Mouse (Mus musculus): ENCODE results near the gene Oas3. TPM values are rescaled to one million over a fixed set of nuclear protein-coding genes. Genes with fewer than 3 reads are reported as not detected.

Oas3 gene
- polyA plus RNA-seq, 1 experiment from 2014 or later: 0.13 TPM

GRCm38 (mm10) chr5:120718600-120719378, 58.7 kb downstream of the Oas3 start:
- no peak overlapping the region for H3K9ac ChIP-seq
- no peak overlapping the region for H3K4me3 ChIP-seq (replicated peaks)
- H3K27ac ChIP-seq (replicated peaks): no peak overlapping the region
- ATAC-seq (ENCODE audit: insufficient number of reproducible peaks, low FRiP score, low TSS enrichment, low read depth): no peak
- peaks cover 11% of the 10 kb centered on the region for H3K27me3 ChIP-seq
- no peaks in the 10 kb centered on the region for H3K9me3 ChIP-seq (replicated peaks)
- 48% methylated on average over 15 of the region's 15 CpGs for WGBS
- H3K4me1 ChIP-seq: 0 out of 2 replicates have a peak, but pooled peaks cover 4% of the 10 kb centered on the region
- no peaks in the 10 kb centered on the region for H3K36me3 ChIP-seq
- H3K4me2 ChIP-seq (replicated peaks): no peak overlapping the region

- no peaks in the 10 kb centered on the region for H3K36me3 ChIP-seq
- H3K27me3 ChIP-seq: peaks cover 26% of the 10 kb centered on the region
- ATAC-seq (ENCODE audit: insufficient number of reproducible peaks, low FRiP score, low TSS enrichment, low read depth): no peak
- no peak overlapping the region for H3K9ac ChIP-seq
- H3K4me2 ChIP-seq (replicated peaks): no peak overlapping the region
- no peak overlapping the region for H3K4me3 ChIP-seq (replicated peaks)
- H3K9me3 ChIP-seq (replicated peaks): no peaks in the 10 kb centered on the region
- H3K4me1 ChIP-seq: 0 out of 2 replicates have a peak, but pooled peaks cover 4% of the 10 kb centered on the region
- 58% methylated on average over 10 of the region's 10 CpGs for WGBS
- no peak overlapping the region for H3K27ac ChIP-seq (replicated peaks)
Measured at GRCm38 (mm10) chr5:120717136-120717535, 60.3 kb downstream of the Oas3 start.

- no peak overlapping the region for H3K9ac ChIP-seq
- H3K4me2 ChIP-seq (replicated peaks): no peak overlapping the region
- no peak for ATAC-seq (ENCODE audit: insufficient number of reproducible peaks, low FRiP score, low TSS enrichment, low read depth)
- WGBS: 4% methylated on average over 16 of the region's 16 CpGs
- H3K27ac ChIP-seq (replicated peaks): no peak overlapping the region
- no peaks in the 10 kb centered on the region for H3K36me3 ChIP-seq
- H3K9me3 ChIP-seq (replicated peaks): no peaks in the 10 kb centered on the region
- peaks cover 22% of the 10 kb centered on the region for H3K4me1 ChIP-seq
- H3K4me3 ChIP-seq (replicated peaks): no peak overlapping the region
- H3K27me3 ChIP-seq: peaks cover 54% of the 10 kb centered on the region
Measured at GRCm38 (mm10) chr5:120714314-120714713, 63.1 kb downstream of the Oas3 start.

GRCm38 (mm10) chr5:120712721-120713120, 64.7 kb downstream of the Oas3 start:
- WGBS: 73% methylated on average over 8 of the region's 8 CpGs
- Histone ChIP-seq H3K27me3 (peaks cover 64% of the 10 kb centered on the region), H3K4me2 (replicated peaks) (no peak overlapping the region), H3K4me3 (replicated peaks) (no peak overlapping the region), H3K9me3 (replicated peaks) (no peaks in the 10 kb centered on the region), H3K4me1 (peaks cover 22% of the 10 kb centered on the region), H3K9ac (no peak overlapping the region), H3K27ac (replicated peaks) (no peak overlapping the region), H3K36me3 (no peaks in the 10 kb centered on the region)
- no peak for ATAC-seq (ENCODE audit: insufficient number of reproducible peaks, low FRiP score, low TSS enrichment, low read depth)

- H3K27me3 ChIP-seq: peaks cover 66% of the 10 kb centered on the region
- H3K9me3 ChIP-seq (replicated peaks): no peaks in the 10 kb centered on the region
- H3K4me1 ChIP-seq: peaks cover 20% of the 10 kb centered on the region
- H3K4me2 ChIP-seq (replicated peaks): peak within 1 kb of the TSS; percentile 87
- no peak for ATAC-seq (ENCODE audit: insufficient number of reproducible peaks, low FRiP score, low TSS enrichment, low read depth)
- H3K27ac ChIP-seq (replicated peaks): no peak within 1 kb of the TSS
- peak within 1 kb of the TSS; percentile 28 for H3K9ac ChIP-seq
- WGBS: 42% methylated on average over 3 of the region's 3 CpGs
- H3K36me3 ChIP-seq: no peaks in the 10 kb centered on the region
- H3K4me3 ChIP-seq (replicated peaks): peak within 1 kb of the TSS; percentile 50
Measured at GRCm38 (mm10) chr5:120711827-120712226, 65.6 kb downstream of the Oas3 start, which contains the start of gene Dtx1. TSS of gene Dtx1 (minus strand) at chr5:120711927.

- peak overlapping the region; percentile 28 for H3K9ac ChIP-seq
- H3K27me3 ChIP-seq: peaks cover 66% of the 10 kb centered on the region
- H3K4me3 ChIP-seq (replicated peaks): peak overlapping the region; percentile 50
Measured at GRCm38 (mm10) chr5:120711416-120711815, 66.0 kb downstream of the Oas3 start.

GRCm38 (mm10) chr5:120710826-120711248, 66.6 kb downstream of the Oas3 start:
- H3K4me1 ChIP-seq: peaks cover 24% of the 10 kb centered on the region
- WGBS: under 1% methylated on average over 31 of the region's 34 CpGs
- H3K27me3 ChIP-seq: peaks cover 66% of the 10 kb centered on the region
- peak overlapping the region; percentile 28 for H3K9ac ChIP-seq
- no peaks in the 10 kb centered on the region for H3K9me3 ChIP-seq (replicated peaks)
- peak overlapping the region; percentile 87 for H3K4me2 ChIP-seq (replicated peaks)
- no peaks in the 10 kb centered on the region for H3K36me3 ChIP-seq
- peak overlapping the region; percentile 50 for H3K4me3 ChIP-seq (replicated peaks)
- no peak overlapping the region for H3K27ac ChIP-seq (replicated peaks)
- no peak for ATAC-seq (ENCODE audit: insufficient number of reproducible peaks, low FRiP score, low TSS enrichment, low read depth)

More at GRCm38 (mm10) chr5:120711416-120711815, 66.0 kb downstream of the Oas3 start:
- no peak overlapping the region for H3K27ac ChIP-seq (replicated peaks)
- H3K4me2 ChIP-seq (replicated peaks): peak overlapping the region; percentile 87
- peak; percentile 22; the same call in 1 of the 2 replicates for ATAC-seq (ENCODE audit: insufficient number of reproducible peaks, low FRiP score, low TSS enrichment, low read depth)
- 3% methylated on average over 43 of the region's 43 CpGs for WGBS
- H3K4me1 ChIP-seq: peaks cover 24% of the 10 kb centered on the region
- no peaks in the 10 kb centered on the region for H3K9me3 ChIP-seq (replicated peaks)
- no peaks in the 10 kb centered on the region for H3K36me3 ChIP-seq

GRCm38 (mm10) chr5:120710161-120710825, 67.2 kb downstream of the Oas3 start:
- WGBS: 4% methylated on average over 40 of the region's 40 CpGs

GRCm38 (mm10) chr5:120706976-120707375, 70.5 kb downstream of the Oas3 start:
- H3K4me3 ChIP-seq (replicated peaks): no peak overlapping the region
- H3K9me3 ChIP-seq (replicated peaks): no peaks in the 10 kb centered on the region
- 0 out of 2 replicates have a peak overlapping the region, but pooled peaks have one; percentile 19 for H3K4me2 ChIP-seq (replicated peaks)
- peaks cover 38% of the 10 kb centered on the region for H3K27me3 ChIP-seq
- ATAC-seq (ENCODE audit: insufficient number of reproducible peaks, low FRiP score, low TSS enrichment, low read depth): no peak
- no peak overlapping the region for H3K9ac ChIP-seq
- H3K27ac ChIP-seq (replicated peaks): no peak overlapping the region
- no peaks in the 10 kb centered on the region for H3K36me3 ChIP-seq
- H3K4me1 ChIP-seq: peaks cover 24% of the 10 kb centered on the region
- WGBS: 44% methylated on average over 13 of the region's 13 CpGs

More at GRCm38 (mm10) chr5:120710161-120710825, 67.2 kb downstream of the Oas3 start:
- H3K9me3 ChIP-seq (replicated peaks): no peaks in the 10 kb centered on the region
- H3K4me3 ChIP-seq (replicated peaks): peak overlapping the region; percentile 50
- H3K9ac ChIP-seq: peak overlapping the region; percentile 28
- peak overlapping the region; percentile 87 for H3K4me2 ChIP-seq (replicated peaks)
- no peaks in the 10 kb centered on the region for H3K36me3 ChIP-seq
- ATAC-seq (ENCODE audit: insufficient number of reproducible peaks, low FRiP score, low TSS enrichment, low read depth): 0 out of 2 replicates have a peak, but pooled peaks have one; percentile 6
- no peak overlapping the region for H3K27ac ChIP-seq (replicated peaks)
- peaks cover 24% of the 10 kb centered on the region for H3K4me1 ChIP-seq
- H3K27me3 ChIP-seq: peaks cover 66% of the 10 kb centered on the region

GRCm38 (mm10) chr5:120706541-120706940, 70.9 kb downstream of the Oas3 start:
- no peak for ATAC-seq (ENCODE audit: insufficient number of reproducible peaks, low FRiP score, low TSS enrichment, low read depth)
- Histone ChIP-seq H3K4me3 (replicated peaks) (no peak overlapping the region), H3K9ac (no peak overlapping the region), H3K27me3 (peaks cover 34% of the 10 kb centered on the region), H3K4me2 (replicated peaks) (peak overlapping the region; percentile 19; the same call in 1 of the 2 replicates), H3K9me3 (replicated peaks) (no peaks in the 10 kb centered on the region), H3K27ac (replicated peaks) (no peak overlapping the region), H3K4me1 (peaks cover 23% of the 10 kb centered on the region), H3K36me3 (no peaks in the 10 kb centered on the region)
- WGBS: 5% methylated on average over 16 of the region's 16 CpGs

GRCm38 (mm10) chr5:120704421-120704820, 73.0 kb downstream of the Oas3 start:
- 50% methylated on average over 6 of the region's 6 CpGs for WGBS
- H3K27me3 ChIP-seq: peaks cover 20% of the 10 kb centered on the region; the same call in 1 of the 2 replicates
- ATAC-seq (ENCODE audit: insufficient number of reproducible peaks, low FRiP score, low TSS enrichment, low read depth): peak; percentile 31; the same call in 1 of the 2 replicates
- H3K9me3 ChIP-seq (replicated peaks): no peaks in the 10 kb centered on the region
- no peak overlapping the region for H3K4me3 ChIP-seq (replicated peaks)
- no peak overlapping the region for H3K9ac ChIP-seq
- no peak overlapping the region for H3K27ac ChIP-seq (replicated peaks)
- no peaks in the 10 kb centered on the region for H3K36me3 ChIP-seq
- no peak overlapping the region for H3K4me2 ChIP-seq (replicated peaks)
- H3K4me1 ChIP-seq: peaks cover 5% of the 10 kb centered on the region
